Mouse (Mus musculus) testis, adult 2 months (tissue): ENCODE measurements around the gene Dnah17.

Experiments
- CTCF ChIP-seq: fragments of 200-500 bp; IDR thresholded peaks from 2 replicates; pipeline ENCODE4 v1.5.1; 2012; ENCODE audit warnings: low read depth, mild to moderate bottlenecking, inconsistent platforms, low read length, moderate library complexity; ENCODE audit not compliant: control insufficient read depth, insufficient read depth, insufficient replicate concordance
- POLR2A ChIP-seq: fragments of 200-500 bp; IDR thresholded peaks from 2 replicates; pipeline ENCODE4 v1.6.1; 2012; ENCODE audit warnings: low read depth, mild to moderate bottlenecking, inconsistent platforms, low read length, moderate library complexity; ENCODE audit not compliant: control insufficient read depth

DNA sequence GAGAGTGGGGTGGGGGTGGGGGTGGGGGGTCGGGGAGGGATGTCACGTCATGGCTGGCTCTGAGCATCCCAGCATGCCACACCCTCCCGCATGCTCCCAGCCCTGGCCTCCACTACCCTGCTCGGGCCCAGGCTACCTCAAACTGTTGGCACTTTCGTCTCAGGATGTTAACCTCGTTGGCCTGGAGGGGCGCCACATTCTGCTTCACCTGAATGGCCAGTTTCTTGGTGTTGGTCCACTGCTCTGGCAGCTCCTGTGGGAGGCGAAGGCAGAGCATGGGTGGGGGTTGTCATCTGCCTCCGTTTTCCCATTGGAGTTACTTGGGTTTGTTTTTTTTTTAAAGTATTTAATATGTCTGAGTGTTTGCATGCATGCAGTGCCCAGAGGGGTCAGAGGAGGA is 29.3 kb downstream of the Dnah17 start:
- TF ChIP-seq CTCF: no peak
- no peak for TF ChIP-seq POLR2A
